Mouse (Mus musculus) heart, embryonic 14.5 days (tissue): ENCODE measurements around the gene Slc52a3. TPM values are rescaled to one million over a fixed set of nuclear protein-coding genes. Genes with fewer than 3 reads are reported as not detected.

ENCODE experiments used
- ATAC-seq: fragments of 200-750 bp; cut with Nextera tagmentation; 2 replicates; pipeline ENCODE4 v1.8.0; 2017; ENCODE audit warnings: low read depth, moderate TSS enrichment; ENCODE audit not compliant: insufficient number of reproducible peaks, insufficient read depth, low FRiP score
- H3K27ac ChIP-seq, 2 experiments: fragments of 200-500 bp in 1 of 2; fragments of 300-500 bp in 1 of 2; sonication (generic) in 1 of 2; replicated peaks in 1 of 2; 2 replicates each; pipeline ENCODE4 v1.5.1; 2012 to 2014; ENCODE audit warnings: low read depth in 2 of 2, low read length in 2 of 2, control low read depth in 1 of 2, mild to moderate bottlenecking in 1 of 2, mixed read lengths in 1 of 2; ENCODE audit not compliant: control insufficient read depth in 1 of 2, insufficient read depth in 1 of 2
- H3K27me3 ChIP-seq: fragments of 300-500 bp; sonication (generic); 2 replicates; pipeline ENCODE4 v1.6.1; 2014; ENCODE audit warnings: mild to moderate bottlenecking, low read length, control low read depth; ENCODE audit not compliant: control insufficient read depth, insufficient read depth
- H3K36me3 ChIP-seq: fragments of 300-500 bp; sonication (generic); 2 replicates; pipeline ENCODE4 v1.6.1; 2014; ENCODE audit warnings: mild to moderate bottlenecking, control low read depth, low read length, mixed read lengths; ENCODE audit not compliant: control insufficient read depth, insufficient read depth
- H3K4me1 ChIP-seq, 2 experiments: fragments of 200-500 bp in 1 of 2; fragments of 300-500 bp in 1 of 2; sonication (generic) in 1 of 2; 2 replicates each; pipeline ENCODE4 v1.6.1; 2012 to 2014; ENCODE audit warnings: low read length in 2 of 2, control low read depth in 1 of 2, mixed read lengths in 1 of 2; ENCODE audit not compliant: control insufficient read depth in 2 of 2, insufficient read depth in 2 of 2
- H3K4me2 ChIP-seq: fragments of 300-500 bp; sonication (generic); 2 replicates; pipeline ENCODE4 v1.6.1; 2014; ENCODE audit warnings: mild to moderate bottlenecking, low read length
- H3K4me3 ChIP-seq, 2 experiments: fragments of 200-500 bp in 1 of 2; fragments of 300-500 bp in 1 of 2; sonication (generic) in 1 of 2; 2 replicates each; pipeline ENCODE4 v1.5.1; 2012 to 2014; ENCODE audit warnings: low read length in 2 of 2, mild to moderate bottlenecking in 2 of 2, control low read depth in 1 of 2, low read depth in 1 of 2, moderate library complexity in 1 of 2; ENCODE audit not compliant: control insufficient read depth in 1 of 2, insufficient read depth in 1 of 2
- H3K9ac ChIP-seq: fragments of 300-500 bp; sonication (generic); 2 replicates; pipeline ENCODE4 v1.6.1; 2014; ENCODE audit warnings: mild to moderate bottlenecking, low read length
- H3K9me3 ChIP-seq: fragments of 300-500 bp; sonication (generic); 2 replicates; pipeline ENCODE4 v1.6.1; 2016; ENCODE audit warnings: low read length, control low read depth; ENCODE audit not compliant: control insufficient read depth
- WGBS: fragments of 180-500 bp; shearing (Covaris S2); extraction: QIAGEN DNeasy Blood & Tissue Kit; methylation state at CpG from one replicate; pipeline ENCODE4 v1.1.7; 2014; 5-methylcytosine and 5-hydroxymethylcytosine counted together
- polyA plus RNA-seq: library from polyadenylated mRNA; unstranded; fragments of >200 nt; fragmentation: Nextera tagmentation; extraction: Ambion mirVana; gene quantifications from 2 replicates; pipeline ENCODE4 v1.2.1, GENCODE M21; 2014

Gene Slc52a3
- polyA plus RNA-seq, 1 experiment from 2014 or later: 0.22 TPM

- Histone ChIP-seq H3K9me3 (peaks cover 5% of the 10 kb centered on the region), H3K9ac (no peak overlapping the region), H3K36me3 (no peaks in the 10 kb centered on the region), H3K4me3 (no peak overlapping the region), H3K27me3 (peaks cover 29% of the 10 kb centered on the region), H3K4me2 (no peak overlapping the region), H3K4me1 (no peaks in the 10 kb centered on the region), H3K27ac (no peak overlapping the region)
- no peak for ATAC-seq
Observed at GRCm38 (mm10) chr2:152040101-152040500, 43.8 kb downstream of the Slc52a3 start.

DNA sequence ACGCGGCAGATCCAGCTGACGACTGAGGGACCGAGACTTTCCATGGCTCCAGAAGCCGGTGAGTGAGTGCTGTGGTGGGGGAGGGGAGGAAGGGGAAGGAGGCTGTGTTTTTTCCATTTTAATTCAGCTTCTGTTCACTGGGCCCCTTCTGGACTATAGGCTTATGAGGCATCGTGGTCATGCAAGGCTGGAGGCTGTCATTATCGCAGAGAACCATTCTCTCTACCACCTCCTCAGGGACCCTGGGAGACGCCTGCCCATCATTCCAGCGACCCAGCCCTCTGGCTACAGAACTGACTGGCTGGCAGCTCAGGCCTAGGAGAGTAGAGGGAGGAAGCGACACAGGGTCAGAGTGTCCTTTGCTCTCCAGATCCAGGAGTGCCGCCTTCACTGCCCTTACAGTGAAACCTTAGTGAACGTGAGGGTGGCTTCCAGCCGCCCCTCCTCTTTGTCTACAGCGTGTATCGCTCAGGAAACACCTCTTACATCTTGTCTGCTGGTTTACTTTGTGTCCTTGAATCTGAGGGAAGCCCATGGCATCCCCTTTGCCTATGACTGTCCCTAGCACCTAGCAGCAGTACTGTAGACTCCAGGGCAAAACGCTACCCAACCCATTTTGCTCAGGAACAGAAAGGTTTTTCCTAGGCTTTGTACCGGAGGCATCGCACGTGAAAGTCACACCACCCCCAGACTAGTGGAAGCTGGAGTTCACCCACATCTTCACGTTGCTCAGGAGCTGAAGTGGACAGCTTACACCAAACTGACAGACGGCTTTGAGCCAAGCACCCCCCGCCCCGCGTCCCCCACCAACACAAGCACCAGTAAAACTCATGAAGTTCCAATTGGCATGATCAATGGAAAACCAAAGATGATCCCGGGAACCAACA lies 51.0 kb downstream of the Slc52a3 start:
- Histone ChIP-seq H3K4me3 (no peak overlapping the region), H3K9ac (no peak overlapping the region), H3K27me3 (peaks cover 69% of the 10 kb centered on the region), H3K4me2 (no peak overlapping the region), H3K27ac (no peak overlapping the region), H3K4me1 (peaks cover 6 to 29% of the 10 kb centered on the region in 2 experiments; a peak in 3 of 4 replicates), H3K36me3 (no peaks in the 10 kb centered on the region), H3K9me3 (no peaks in the 10 kb centered on the region)
- 4% methylated on average over 25 of the region's 25 CpGs for WGBS
- no peak for ATAC-seq

- no peak for ATAC-seq
- H3K9me3 ChIP-seq: no peaks in the 10 kb centered on the region
Observed at GRCm38 (mm10) chr2:152048003-152048980, 52.0 kb downstream of the Slc52a3 start.

DNA sequence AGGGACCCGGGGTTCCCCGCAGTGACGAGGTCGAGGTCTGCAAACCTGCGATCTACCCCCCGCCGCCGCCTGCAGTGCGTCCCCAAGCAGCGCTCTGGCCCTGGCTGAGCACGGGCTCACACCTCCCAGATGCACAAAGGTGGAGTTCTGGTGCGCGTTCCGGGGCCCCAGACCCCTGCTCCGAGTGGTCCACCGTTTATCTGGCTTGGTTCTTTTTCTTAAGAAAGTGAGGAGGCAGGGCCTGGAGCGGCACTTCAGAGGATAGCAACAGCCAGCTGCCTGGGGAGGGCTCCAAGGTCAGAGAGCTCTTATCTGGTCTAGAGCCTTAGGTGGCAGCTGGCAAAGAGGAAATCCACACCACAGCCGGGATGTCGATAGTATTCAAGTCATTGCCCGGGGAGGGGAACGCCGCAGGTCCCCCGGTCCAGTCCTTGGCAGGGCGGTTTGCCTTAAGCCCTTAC lies 52.7 kb downstream of the Slc52a3 start:
- ATAC-seq: no peak
- H3K9ac ChIP-seq: peak overlapping the region; percentile 67
- H3K27me3 ChIP-seq: peaks cover 82% of the 10 kb centered on the region
- H3K4me2 ChIP-seq: peak overlapping the region; percentile 96
- no peak overlapping the region for H3K27ac ChIP-seq
- under 1% methylated on average over 24 of the region's 24 CpGs for WGBS
- no peaks in the 10 kb centered on the region for H3K36me3 ChIP-seq
- H3K9me3 ChIP-seq: no peaks in the 10 kb centered on the region
- peak overlapping the region; percentile 38 to 47 for H3K4me3 ChIP-seq
- H3K4me1 ChIP-seq: peaks cover 6 to 29% of the 10 kb centered on the region in 2 experiments; a peak in 3 of 4 replicates

More at GRCm38 (mm10) chr2:152048003-152048980, 52.0 kb downstream of the Slc52a3 start:
- peak overlapping the region; percentile 67 for H3K9ac ChIP-seq
- under 1% methylated on average over 69 of the region's 82 CpGs for WGBS
- H3K4me1 ChIP-seq: peaks cover 6 to 29% of the 10 kb centered on the region in 2 experiments; a peak in 3 of 4 replicates
- H3K4me2 ChIP-seq: peak overlapping the region; percentile 96
- no peak overlapping the region for H3K27ac ChIP-seq
- peaks cover 75% of the 10 kb centered on the region for H3K27me3 ChIP-seq
- H3K4me3 ChIP-seq: peak overlapping the region; percentile 38 to 47
- no peaks in the 10 kb centered on the region for H3K36me3 ChIP-seq

DNA sequence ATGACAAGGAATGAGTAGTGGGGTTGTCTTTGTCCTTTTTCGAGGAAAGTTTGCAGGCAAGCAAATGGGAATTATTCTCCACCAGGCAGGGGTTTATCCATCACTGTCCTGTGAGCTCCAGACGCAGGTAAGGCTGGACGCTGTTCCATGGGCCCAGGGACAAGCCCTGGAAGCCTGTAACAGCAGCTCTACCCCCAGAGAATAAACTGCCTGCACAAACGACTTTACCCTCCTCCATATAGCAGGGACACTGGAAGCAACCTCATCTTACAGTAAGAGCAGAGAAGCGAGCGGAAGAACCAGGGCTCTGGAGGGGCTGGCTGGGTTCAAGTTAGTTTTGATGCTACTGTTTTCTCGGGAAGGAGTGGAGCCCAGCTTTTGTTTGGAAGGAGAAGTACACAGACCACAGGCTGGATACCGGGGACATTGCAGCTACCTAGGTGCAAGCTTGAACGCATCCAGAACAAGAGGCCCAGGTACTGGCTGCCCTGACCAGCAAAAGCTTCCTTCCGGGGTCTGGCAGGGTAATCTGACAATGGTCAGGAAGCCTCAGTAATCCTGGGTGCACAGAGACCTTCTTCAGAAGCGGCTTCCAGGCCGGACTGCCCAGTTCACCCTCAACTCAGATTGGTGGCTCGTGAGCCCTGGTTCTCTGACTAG lies 53.4 kb downstream of the Slc52a3 start:
- no peak for ATAC-seq
- H3K4me3 ChIP-seq: peak overlapping the region in 1 of 2 experiments; percentile 47; a peak in 2 of 4 replicates
- no peak overlapping the region for H3K9ac ChIP-seq
- 5% methylated on average over 13 of the region's 13 CpGs for WGBS
- H3K36me3 ChIP-seq: no peaks in the 10 kb centered on the region
- H3K27me3 ChIP-seq: peaks cover 88% of the 10 kb centered on the region
- H3K9me3 ChIP-seq: no peaks in the 10 kb centered on the region
- H3K4me2 ChIP-seq: peak overlapping the region; percentile 96
- H3K4me1 ChIP-seq: peaks cover 6 to 29% of the 10 kb centered on the region in 2 experiments; a peak in 3 of 4 replicates
- H3K27ac ChIP-seq: no peak overlapping the region

GRCm38 (mm10) chr2:152050316-152050715 lies 54.0 kb downstream of the Slc52a3 start:
- H3K9ac ChIP-seq: no peak overlapping the region
- H3K4me3 ChIP-seq: no peak overlapping the region
- H3K27ac ChIP-seq: no peak overlapping the region
- no peaks in the 10 kb centered on the region for H3K36me3 ChIP-seq
- no peaks in the 10 kb centered on the region for H3K9me3 ChIP-seq
- no peak overlapping the region for H3K4me2 ChIP-seq
- H3K27me3 ChIP-seq: peaks cover 91% of the 10 kb centered on the region
- 12% methylated on average over 7 of the region's 7 CpGs for WGBS
- ATAC-seq: no peak
- peaks cover 6 to 29% of the 10 kb centered on the region in 2 experiments; a peak in 3 of 4 replicates for H3K4me1 ChIP-seq

GRCm38 (mm10) chr2:152051985-152052384 lies 55.7 kb downstream of the Slc52a3 start:
- peaks cover 6 to 29% of the 10 kb centered on the region in 2 experiments; a peak in 3 of 4 replicates for H3K4me1 ChIP-seq
- H3K27ac ChIP-seq: no peak overlapping the region
- H3K9ac ChIP-seq: no peak overlapping the region
- ATAC-seq: no peak
- peaks cover 91% of the 10 kb centered on the region for H3K27me3 ChIP-seq
- no peak overlapping the region for H3K4me2 ChIP-seq
- 68% methylated on average over 3 of the region's 3 CpGs for WGBS
- no peaks in the 10 kb centered on the region for H3K9me3 ChIP-seq
- no peak overlapping the region for H3K4me3 ChIP-seq
- no peaks in the 10 kb centered on the region for H3K36me3 ChIP-seq
